Mouse (Mus musculus) embryonic fibroblast, embryonic 13.5 days (primary cell): ENCODE data around the gene Camk2d.

Experiments
- CTCF ChIP-seq: IDR thresholded peaks from 2 replicates; pipeline ENCODE4 v1.5.1; 2011; ENCODE audit warnings: mild to moderate bottlenecking, control low read depth, low read length, moderate library complexity, borderline replicate concordance; ENCODE audit not compliant: insufficient read depth
- POLR2A ChIP-seq: IDR thresholded peaks from 2 replicates; pipeline ENCODE4 v1.6.1; 2011; ENCODE audit warnings: low read depth, mild to moderate bottlenecking, control low read depth, low read length, moderate library complexity

- no peak for TF ChIP-seq CTCF
- TF ChIP-seq POLR2A, result no peak
Measured at GRCm38 (mm10) chr3:126701586-126701985, 105.5 kb downstream of the Camk2d start.
